Mouse (Mus musculus) G1E (cell line): Measurements from ENCODE around the gene Dok7. TPM values are rescaled to one million over a fixed set of nuclear protein-coding genes. Genes with fewer than 3 reads are reported as not detected.

Experiments
- ATAC-seq: 2 replicates; pipeline ENCODE4 v1.8.0; 2016; ENCODE audit warnings: mild to moderate bottlenecking; ENCODE audit not compliant: insufficient number of reproducible peaks, poor library complexity, low FRiP score, severe bottlenecking; ENCODE audit errors: extremely low read depth
- DNase-seq: peaks from one replicate; pipeline ENCODE4 v3.0.0; 2012; ENCODE audit warnings: low spot score
- H3K27me3 ChIP-seq: 2 replicates; pipeline ENCODE4 v1.6.1; 2012; ENCODE audit warnings: mild to moderate bottlenecking, low read length, inconsistent platforms; ENCODE audit not compliant: insufficient read depth
- H3K36me3 ChIP-seq: replicated peaks from 2 replicates; pipeline ENCODE3; 2012; ENCODE audit warnings: mild to moderate bottlenecking, inconsistent platforms
- H3K4me1 ChIP-seq: 2 replicates; pipeline ENCODE4 v1.6.1; 2012; ENCODE audit warnings: low read depth, low read length, inconsistent platforms, mixed read lengths; ENCODE audit not compliant: insufficient read depth
- H3K4me3 ChIP-seq: 2 replicates; pipeline ENCODE4 v1.5.1; 2012; ENCODE audit warnings: low read depth, mild to moderate bottlenecking, inconsistent platforms, low read length, moderate library complexity, mixed read lengths
- H3K9me3 ChIP-seq: replicated peaks from 2 replicates; pipeline ENCODE4 v1.6.1; 2012; ENCODE audit warnings: inconsistent platforms
- CTCF ChIP-seq: IDR thresholded peaks from 2 replicates; pipeline ENCODE4 v1.5.1; 2012; ENCODE audit warnings: low read depth, low read length, inconsistent platforms, mixed read lengths
- GATA1 ChIP-seq: IDR thresholded peaks from 2 replicates; pipeline ENCODE4 v1.6.1; 2012; ENCODE audit warnings: borderline replicate concordance, low read length, inconsistent platforms, mixed read lengths
- GATA2 ChIP-seq: IDR thresholded peaks from 2 replicates; pipeline ENCODE4 v1.6.1; 2012; ENCODE audit warnings: low read depth, low read length, inconsistent platforms, borderline replicate concordance
- POLR2AphosphoS5 ChIP-seq: IDR thresholded peaks from 2 replicates; pipeline ENCODE4 v1.6.1; 2012; ENCODE audit warnings: low read depth, low read length, inconsistent platforms; ENCODE audit not compliant: insufficient replicate concordance
- TAL1 ChIP-seq: conservative IDR thresholded peaks from 2 replicates; pipeline ENCODE4 v1.6.1; 2012; ENCODE audit warnings: low read depth, low read length, inconsistent platforms, mixed read lengths
- polyA plus RNA-seq: library from polyadenylated mRNA; stranded (reverse); fragments of >175 nt; gene quantifications from 2 replicates; pipeline ENCODE4 v1.2.3, GENCODE M21; 2012
- total RNA-seq, 2 experiments: library from RNA; stranded (forward) in 1 of 2; stranded (reverse) in 1 of 2; fragments of 200-1000 nt in 1 of 2; fragments of >200 nt in 1 of 2; fragmentation: Nextera tagmentation in 1 of 2; gene quantifications; 2 replicates each; pipeline ENCODE4 v1.2.3; 2014 to 2017

The Dok7 gene
- total and polyA plus RNA-seq, 3 experiments = not detected

GRCm38 (mm10) chr5:35035795-35036194 lies 20.8 kb upstream of the Dok7 start:
- no peak overlapping the region; the same call in 1 of the 2 replicates for H3K4me3 ChIP-seq
- TF ChIP-seq TAL1 = no peak
- TF ChIP-seq GATA2 = no peak
- no peak for TF ChIP-seq GATA1
- TF ChIP-seq CTCF = no peak
- TF ChIP-seq POLR2AphosphoS5 = no peak
- peaks cover 34% of the 10 kb centered on the region for H3K27me3 ChIP-seq
- DNase-seq (no peak), ATAC-seq (peak; percentile 69)
- no peaks in the 10 kb centered on the region for H3K9me3 ChIP-seq
- peaks cover 22% of the 10 kb centered on the region for H3K4me1 ChIP-seq
- H3K36me3 ChIP-seq = no peaks in the 10 kb centered on the region

GRCm38 (mm10) chr5:35037438-35037837 lies 19.1 kb upstream of the Dok7 start:
- H3K27me3 ChIP-seq = peaks cover 42% of the 10 kb centered on the region
- H3K36me3 ChIP-seq = no peaks in the 10 kb centered on the region
- no peak for ATAC-seq
- no peak for DNase-seq
- no peaks in the 10 kb centered on the region for H3K9me3 ChIP-seq
- TF ChIP-seq GATA2 (no peak), GATA1 (no peak), POLR2AphosphoS5 (no peak), TAL1 (no peak), CTCF (no peak)
- H3K4me1 ChIP-seq = peaks cover 24% of the 10 kb centered on the region
- no peak overlapping the region for H3K4me3 ChIP-seq

- ATAC-seq = no peak
- no peak for TF ChIP-seq POLR2AphosphoS5
- no peak for TF ChIP-seq GATA2
- no peak for TF ChIP-seq CTCF
- TF ChIP-seq GATA1 = no peak
- TF ChIP-seq TAL1 = no peak
- H3K4me1 ChIP-seq = peaks cover 8% of the 10 kb centered on the region; the same call in 1 of the 2 replicates
- no peaks in the 10 kb centered on the region for H3K36me3 ChIP-seq
- H3K27me3 ChIP-seq = peaks cover 69% of the 10 kb centered on the region
- no peak for DNase-seq
- no peak within 1 kb of the TSS for H3K4me3 ChIP-seq
- no peaks in the 10 kb centered on the region for H3K9me3 ChIP-seq
Measured at GRCm38 (mm10) chr5:35041268-35041829, 15.2 kb upstream of the Dok7 start, which contains the start of gene Hgfac. Gene Hgfac, plus strand, starts transcription at chr5:35041509.

- Histone ChIP-seq H3K36me3 (no peaks in the 10 kb centered on the region), H3K4me3 (no peak overlapping the region), H3K9me3 (no peaks in the 10 kb centered on the region), H3K27me3 (peaks cover 66% of the 10 kb centered on the region; the same call in 1 of the 2 replicates), H3K4me1 (peaks cover 8% of the 10 kb centered on the region; the same call in 1 of the 2 replicates)
- no peak for DNase-seq
- TF ChIP-seq CTCF (no peak), GATA1 (no peak), POLR2AphosphoS5 (no peak), TAL1 (no peak), GATA2 (no peak)
- no peak for ATAC-seq
Measured at GRCm38 (mm10) chr5:35042431-35043109, 14.0 kb upstream of the Dok7 start.

GRCm38 (mm10) chr5:35043110-35043451 lies 13.5 kb upstream of the Dok7 start:
- Histone ChIP-seq H3K27me3 (peaks cover 64% of the 10 kb centered on the region; the same call in 1 of the 2 replicates), H3K36me3 (no peaks in the 10 kb centered on the region), H3K4me3 (no peak overlapping the region), H3K9me3 (no peaks in the 10 kb centered on the region), H3K4me1 (peaks cover 8% of the 10 kb centered on the region; the same call in 1 of the 2 replicates)
- ATAC-seq (peak; percentile 29; the same call in 1 of the 2 replicates), DNase-seq (peak; percentile 73)
- no peak for TF ChIP-seq TAL1
- peak; percentile 51 for TF ChIP-seq CTCF

- Histone ChIP-seq H3K36me3 (no peaks in the 10 kb centered on the region), H3K27me3 (peaks cover 49% of the 10 kb centered on the region), H3K4me3 (no peak overlapping the region), H3K9me3 (no peaks in the 10 kb centered on the region), H3K4me1 (no peaks in the 10 kb centered on the region)
- no peak for TF ChIP-seq GATA2
- TF ChIP-seq CTCF = no peak
- no peak for TF ChIP-seq TAL1
- TF ChIP-seq GATA1 = no peak
- TF ChIP-seq POLR2AphosphoS5 = no peak
- no peak for DNase-seq
- no peak for ATAC-seq
Measured at GRCm38 (mm10) chr5:35050541-35050940, 6.0 kb upstream of the Dok7 start.
